Mouse (Mus musculus): ENCODE results near the gene B230118H07Rik. TPM values are rescaled to one million over a fixed set of nuclear protein-coding genes. Genes with fewer than 3 reads are reported as not detected.

B230118H07Rik gene
- polyA plus RNA-seq, 1 experiment = 51.8 TPM

- Histone ChIP-seq H3K27me3 (ENCODE audit: control insufficient read depth, insufficient read depth, low read length) (no peaks in the 10 kb centered on the region), H3K4me1 (ENCODE audit: control insufficient read depth, insufficient read depth, low read length) (no peaks in the 10 kb centered on the region), H3K27ac (ENCODE audit: control insufficient read depth, insufficient read depth, low read depth, low read length) (no peak overlapping the region), H3K36me3 (ENCODE audit: control insufficient read depth, insufficient read depth, low read length) (no peaks in the 10 kb centered on the region), H3K4me3 (ENCODE audit: control insufficient read depth, low read depth, low read length) (no peak overlapping the region)
- TF ChIP-seq POLR2A (IDR thresholded peaks at IDR 0.05; ENCODE audit: control insufficient read depth, low read depth, low read length) = no peak
- TF ChIP-seq CTCF (IDR thresholded peaks at IDR 0.05; ENCODE audit: control insufficient read depth, insufficient read depth, insufficient replicate concordance, low read depth, low read length) = no peak
Observed at GRCm38 (mm10) chr2:101600703-101601102, 48.6 kb downstream of the B230118H07Rik start.

- Histone ChIP-seq H3K4me1 (ENCODE audit: control insufficient read depth, insufficient read depth, low read length) (no peaks in the 10 kb centered on the region), H3K36me3 (ENCODE audit: control insufficient read depth, insufficient read depth, low read length) (no peaks in the 10 kb centered on the region), H3K4me3 (ENCODE audit: control insufficient read depth, low read depth, low read length) (no peak overlapping the region), H3K27ac (ENCODE audit: control insufficient read depth, insufficient read depth, low read depth, low read length) (no peak overlapping the region), H3K27me3 (ENCODE audit: control insufficient read depth, insufficient read depth, low read length) (no peaks in the 10 kb centered on the region)
- TF ChIP-seq CTCF (IDR thresholded peaks at IDR 0.05; ENCODE audit: control insufficient read depth, insufficient read depth, insufficient replicate concordance, low read depth, low read length) (no peak), POLR2A (IDR thresholded peaks at IDR 0.05; ENCODE audit: control insufficient read depth, low read depth, low read length) (no peak)
Observed at GRCm38 (mm10) chr2:101598190-101599181, 50.8 kb downstream of the B230118H07Rik start.

- Histone ChIP-seq H3K27me3 (ENCODE audit: control insufficient read depth, insufficient read depth, low read length) (no peaks in the 10 kb centered on the region), H3K4me1 (ENCODE audit: control insufficient read depth, insufficient read depth, low read length) (no peaks in the 10 kb centered on the region), H3K4me3 (ENCODE audit: control insufficient read depth, low read depth, low read length) (no peak overlapping the region), H3K36me3 (ENCODE audit: control insufficient read depth, insufficient read depth, low read length) (no peaks in the 10 kb centered on the region), H3K27ac (ENCODE audit: control insufficient read depth, insufficient read depth, low read depth, low read length) (no peak overlapping the region)
- TF ChIP-seq POLR2A (IDR thresholded peaks at IDR 0.05; ENCODE audit: control insufficient read depth, low read depth, low read length) (no peak), CTCF (IDR thresholded peaks at IDR 0.05; ENCODE audit: control insufficient read depth, insufficient read depth, insufficient replicate concordance, low read depth, low read length) (no peak)
Observed at GRCm38 (mm10) chr2:101597186-101597585, 52.1 kb downstream of the B230118H07Rik start.

- no peaks in the 10 kb centered on the region for H3K36me3 ChIP-seq (ENCODE audit: control insufficient read depth, insufficient read depth, low read length)
- no peaks in the 10 kb centered on the region for H3K27me3 ChIP-seq (ENCODE audit: control insufficient read depth, insufficient read depth, low read length)
- H3K27ac ChIP-seq (ENCODE audit: control insufficient read depth, insufficient read depth, low read depth, low read length) = no peak overlapping the region
- no peaks in the 10 kb centered on the region for H3K4me1 ChIP-seq (ENCODE audit: control insufficient read depth, insufficient read depth, low read length)
- H3K4me3 ChIP-seq (ENCODE audit: control insufficient read depth, low read depth, low read length) = no peak overlapping the region
- TF ChIP-seq CTCF (IDR thresholded peaks at IDR 0.05; ENCODE audit: control insufficient read depth, insufficient read depth, insufficient replicate concordance, low read depth, low read length) (no peak), POLR2A (IDR thresholded peaks at IDR 0.05; ENCODE audit: control insufficient read depth, low read depth, low read length) (no peak)
Observed at GRCm38 (mm10) chr2:101594681-101595080, 54.7 kb downstream of the B230118H07Rik start.

GRCm38 (mm10) chr2:101592886-101593285 is 56.4 kb downstream of the B230118H07Rik start:
- Histone ChIP-seq H3K27ac (ENCODE audit: control insufficient read depth, insufficient read depth, low read depth, low read length) (no peak overlapping the region), H3K36me3 (ENCODE audit: control insufficient read depth, insufficient read depth, low read length) (no peaks in the 10 kb centered on the region), H3K4me1 (ENCODE audit: control insufficient read depth, insufficient read depth, low read length) (no peaks in the 10 kb centered on the region), H3K4me3 (ENCODE audit: control insufficient read depth, low read depth, low read length) (no peak overlapping the region), H3K27me3 (ENCODE audit: control insufficient read depth, insufficient read depth, low read length) (no peaks in the 10 kb centered on the region)
- no peak for TF ChIP-seq POLR2A (IDR thresholded peaks at IDR 0.05; ENCODE audit: control insufficient read depth, low read depth, low read length)
- no peak for TF ChIP-seq CTCF (IDR thresholded peaks at IDR 0.05; ENCODE audit: control insufficient read depth, insufficient read depth, insufficient replicate concordance, low read depth, low read length)

GRCm38 (mm10) chr2:101592023-101592841 is 57.1 kb downstream of the B230118H07Rik start:
- TF ChIP-seq POLR2A (IDR thresholded peaks at IDR 0.05; ENCODE audit: control insufficient read depth, low read depth, low read length) = no peak
- no peak for TF ChIP-seq CTCF (IDR thresholded peaks at IDR 0.05; ENCODE audit: control insufficient read depth, insufficient read depth, insufficient replicate concordance, low read depth, low read length)
- Histone ChIP-seq H3K4me3 (ENCODE audit: control insufficient read depth, low read depth, low read length) (no peak overlapping the region), H3K27me3 (ENCODE audit: control insufficient read depth, insufficient read depth, low read length) (no peaks in the 10 kb centered on the region), H3K4me1 (ENCODE audit: control insufficient read depth, insufficient read depth, low read length) (no peaks in the 10 kb centered on the region), H3K36me3 (ENCODE audit: control insufficient read depth, insufficient read depth, low read length) (no peaks in the 10 kb centered on the region), H3K27ac (ENCODE audit: control insufficient read depth, insufficient read depth, low read depth, low read length) (no peak overlapping the region)

- Histone ChIP-seq H3K4me3 (ENCODE audit: control insufficient read depth, low read depth, low read length) (no peak overlapping the region), H3K27me3 (ENCODE audit: control insufficient read depth, insufficient read depth, low read length) (no peaks in the 10 kb centered on the region), H3K27ac (ENCODE audit: control insufficient read depth, insufficient read depth, low read depth, low read length) (no peak overlapping the region), H3K4me1 (ENCODE audit: control insufficient read depth, insufficient read depth, low read length) (no peaks in the 10 kb centered on the region), H3K36me3 (ENCODE audit: control insufficient read depth, insufficient read depth, low read length) (no peaks in the 10 kb centered on the region)
- TF ChIP-seq POLR2A (IDR thresholded peaks at IDR 0.05; ENCODE audit: control insufficient read depth, low read depth, low read length) (no peak), CTCF (IDR thresholded peaks at IDR 0.05; ENCODE audit: control insufficient read depth, insufficient read depth, insufficient replicate concordance, low read depth, low read length) (no peak)
Observed at GRCm38 (mm10) chr2:101591356-101591755, 58.0 kb downstream of the B230118H07Rik start.

Measured in testis, adult 2 months (tissue).